Mouse (Mus musculus): Measurements from ENCODE around the gene Phf1. TPM values are rescaled to one million over a fixed set of nuclear protein-coding genes. Genes with fewer than 3 reads are reported as not detected.
"Not testable (repeated sequence)": the region's sequence is repeated elsewhere in the genome, so short reads cannot be mapped to it uniquely, and the experiment has no call there.

Phf1 gene
- total RNA-seq (2021) (10 to 100 TPM; 35.2 to 36.4 TPM), polyA plus RNA-seq (2012; rRNA removed) (202 and 271 TPM in 2 replicates)
- long read RNA-seq, transcript Phf1-201 (15 exons, 2,522 nt) = major isoform, 7 of 24 reads
- long read RNA-seq, partial matches to known transcripts = 3 of 24 reads
- long read RNA-seq, other reads (novel, unspliced or antisense) = 13 of 24 reads

DNA sequence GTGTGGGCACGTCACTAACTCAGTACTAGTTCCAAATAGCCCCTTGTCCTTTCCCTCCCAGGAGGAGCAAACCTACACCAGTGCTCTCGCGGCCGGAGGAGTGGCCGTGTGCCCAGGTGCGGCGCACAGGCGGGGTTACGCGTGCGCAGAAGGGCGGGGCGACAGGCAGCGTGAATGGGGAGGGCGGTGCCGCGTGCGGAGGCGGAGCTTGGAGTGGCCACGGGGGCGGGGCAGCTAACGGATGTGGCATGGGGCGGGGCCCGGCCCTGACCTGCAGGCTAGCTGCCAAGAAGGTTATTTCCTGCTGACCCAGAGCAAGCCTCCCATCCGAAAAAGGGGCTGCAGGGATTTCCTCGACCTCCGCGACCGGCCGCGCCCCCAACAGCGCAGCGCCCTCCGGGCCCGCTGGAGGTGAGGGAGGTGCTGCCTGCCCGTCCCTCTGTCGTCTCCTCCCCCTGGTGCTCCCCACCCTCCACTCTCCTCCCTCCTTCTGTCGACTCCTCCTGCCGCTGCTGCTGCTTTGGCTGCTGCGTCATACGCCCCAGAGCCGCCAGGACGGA is at the start of gene Phf1:
Phf1 (plus strand) TSS at position 214 of the 560 bp plus-strand sequence.
- DNase-seq = peak; percentile 98

DNA sequence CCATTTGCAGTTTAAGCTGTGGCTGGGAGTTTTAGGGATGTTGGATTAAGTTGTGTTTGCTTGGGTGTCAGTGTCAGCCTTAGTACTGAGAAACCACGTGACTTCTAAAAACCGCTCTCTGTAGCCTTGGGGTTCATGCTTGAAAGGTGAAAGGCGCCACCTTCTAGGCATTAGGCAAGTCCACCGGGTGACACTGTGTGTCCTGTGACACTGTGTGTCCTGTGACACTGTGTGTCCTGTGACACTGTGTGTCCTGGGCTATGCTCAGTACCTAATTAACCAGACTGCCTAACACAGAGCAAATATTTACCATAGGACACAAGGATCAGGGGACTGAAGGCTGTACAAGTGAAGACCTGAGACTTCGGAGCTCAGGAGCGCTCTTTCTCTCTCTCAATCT is 49.3 kb upstream of the Phf1 start:
- DNase-seq = no peak

DNA sequence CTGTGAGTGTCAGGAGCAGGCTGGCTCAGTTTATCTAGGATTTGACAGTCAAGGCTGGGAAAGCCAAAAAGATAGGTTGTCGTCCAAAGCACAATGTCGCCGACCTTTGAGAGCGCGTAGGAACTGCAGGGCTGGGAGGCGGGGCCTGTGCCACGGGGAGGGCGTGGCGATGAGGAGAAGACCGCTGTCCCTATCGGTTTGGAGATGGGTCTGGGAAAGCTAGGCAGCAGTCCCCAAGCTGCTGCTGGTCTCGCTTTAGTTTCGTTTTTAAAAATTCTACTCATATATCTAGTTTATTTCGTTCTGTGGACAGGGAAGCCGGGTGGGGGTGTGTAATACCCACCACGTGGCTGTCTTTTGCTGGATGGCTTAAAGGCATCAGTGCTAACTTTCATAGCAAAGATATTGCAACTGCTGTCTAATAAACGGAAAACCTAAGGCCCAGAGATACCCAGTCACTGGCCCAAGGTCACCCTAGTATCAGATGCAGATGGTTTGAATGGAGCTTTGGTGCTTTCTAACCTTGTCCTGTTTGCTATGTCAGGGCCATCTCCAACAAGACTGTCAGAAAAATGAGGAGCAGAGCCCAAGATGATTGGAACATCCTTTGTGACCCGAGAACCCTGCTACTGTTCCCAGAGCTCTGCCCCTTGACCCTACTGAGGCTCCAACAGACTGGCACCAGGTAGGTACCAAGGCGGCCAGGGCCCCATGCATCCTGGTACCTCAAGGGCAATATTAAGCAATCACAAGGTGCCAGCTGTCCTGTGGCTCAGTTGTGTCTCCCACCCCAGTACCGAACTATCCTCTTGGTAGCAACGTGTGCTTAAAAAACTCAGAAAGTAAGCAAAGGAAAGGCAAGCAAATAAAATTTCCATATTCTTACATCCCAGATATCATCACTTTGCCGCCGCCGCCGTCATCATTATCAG is 47.6 kb upstream of the Phf1 start:
- peak; percentile 93 for DNase-seq

DNA sequence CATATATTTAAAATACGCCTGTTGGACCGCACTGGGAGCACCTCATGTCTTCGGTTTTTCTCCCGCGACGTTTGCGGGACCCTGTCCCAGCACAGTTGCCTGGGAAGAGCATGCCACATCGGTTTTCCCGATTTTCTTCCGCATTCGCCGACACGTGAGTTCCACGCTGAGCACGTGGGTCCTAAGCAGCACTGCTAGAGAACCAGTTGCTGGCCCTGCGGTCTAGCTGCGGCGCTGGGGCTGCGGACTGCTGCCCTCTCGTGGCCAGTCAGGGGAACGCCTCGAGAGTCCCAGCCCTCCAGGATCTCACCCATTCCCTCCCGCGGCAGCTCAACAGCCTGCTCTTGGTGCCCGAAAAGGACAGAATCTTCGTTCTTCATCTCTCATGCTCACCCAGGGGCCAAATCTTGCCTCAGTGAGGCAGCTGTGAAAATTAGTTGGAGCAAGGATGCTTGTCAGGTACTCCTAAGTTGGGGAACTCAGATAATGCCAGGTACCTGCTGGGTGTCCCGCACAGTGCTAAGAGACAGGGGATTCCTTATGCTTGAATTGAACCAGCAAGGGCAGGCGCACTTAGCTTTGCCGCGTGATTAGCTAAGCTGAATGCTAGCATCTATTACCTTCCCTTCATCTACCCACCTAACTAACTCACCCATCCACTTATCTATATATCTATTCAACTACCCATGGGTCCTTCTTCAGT is 46.7 kb upstream of the Phf1 start:
- DNase-seq = peak; percentile 91

DNA sequence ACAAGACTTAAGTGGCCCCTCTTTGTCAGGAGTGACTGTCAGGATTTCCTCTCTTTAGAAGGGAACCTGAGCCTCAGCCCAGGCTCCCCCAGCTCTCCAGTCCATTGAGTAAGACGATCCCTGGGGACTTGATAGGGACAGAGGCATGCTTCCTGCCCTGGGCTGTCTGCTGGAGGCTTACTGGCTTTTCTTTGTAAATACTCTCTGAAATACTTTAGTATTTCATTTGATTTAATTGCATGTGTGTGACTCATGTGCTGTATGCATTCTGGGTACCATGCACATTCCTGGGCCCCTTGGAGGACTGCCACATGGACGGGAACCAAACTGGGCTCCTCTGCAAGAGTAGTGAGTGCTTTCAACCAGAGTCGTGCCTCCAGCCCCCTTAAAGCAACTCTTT is 44.9 kb upstream of the Phf1 start:
- no peak for DNase-seq

DNA sequence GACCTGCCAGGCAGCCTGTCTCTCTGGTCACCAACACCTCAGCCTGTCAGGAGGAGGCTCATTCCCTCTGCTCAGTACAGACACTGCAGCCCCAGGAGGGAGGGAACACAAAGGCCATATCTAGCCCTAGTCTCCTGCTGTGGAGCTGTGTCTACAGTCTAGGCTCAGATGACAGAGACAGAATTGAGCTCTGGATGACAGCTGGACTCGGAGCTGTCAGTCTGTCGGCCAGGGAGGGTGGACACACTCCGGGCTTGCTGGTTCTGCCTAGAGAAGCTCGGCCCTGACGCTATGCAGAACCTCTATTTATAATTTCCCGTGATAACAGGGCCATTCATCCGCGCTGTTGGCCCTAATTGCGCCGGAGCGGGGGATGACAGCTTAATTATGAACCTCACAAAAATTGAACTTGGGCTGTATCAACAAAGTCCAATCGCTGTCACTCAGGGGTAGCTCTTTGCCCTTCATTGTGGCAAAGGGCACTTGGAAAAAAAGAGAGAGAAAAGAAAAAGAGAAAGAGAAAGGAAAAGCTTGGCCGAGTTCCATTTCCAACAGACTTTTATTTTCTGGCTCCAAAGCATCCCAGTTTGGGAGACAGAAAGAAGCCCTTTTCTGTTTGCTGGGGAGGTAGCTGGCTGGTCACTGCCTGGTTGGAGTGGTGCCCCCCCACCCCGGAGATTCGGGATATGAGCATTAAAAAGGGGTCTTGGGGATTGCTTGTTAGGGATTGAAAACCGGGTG is 40.0 kb upstream of the Phf1 start:
- DNase-seq = no peak

DNA sequence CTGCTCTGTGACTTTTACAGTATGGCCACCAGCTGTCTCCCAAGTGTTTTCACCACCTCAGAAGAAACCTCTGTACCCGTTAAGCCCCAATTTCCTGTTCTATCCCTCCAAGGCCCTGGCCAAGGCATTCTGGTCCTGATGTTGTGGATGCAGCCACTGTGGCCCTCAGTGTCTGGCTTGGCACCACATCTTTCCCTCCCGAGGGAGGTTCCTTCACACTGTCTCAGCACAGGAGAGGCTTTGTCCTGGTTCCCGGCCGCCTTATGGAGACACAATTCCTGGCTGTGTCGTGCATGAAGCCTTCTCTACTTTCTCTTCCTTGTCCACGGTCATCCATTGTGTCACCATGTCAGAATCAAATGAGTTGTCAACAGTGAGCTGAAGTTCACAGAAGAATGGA is 39.4 kb upstream of the Phf1 start:
- DNase-seq = no peak

DNA sequence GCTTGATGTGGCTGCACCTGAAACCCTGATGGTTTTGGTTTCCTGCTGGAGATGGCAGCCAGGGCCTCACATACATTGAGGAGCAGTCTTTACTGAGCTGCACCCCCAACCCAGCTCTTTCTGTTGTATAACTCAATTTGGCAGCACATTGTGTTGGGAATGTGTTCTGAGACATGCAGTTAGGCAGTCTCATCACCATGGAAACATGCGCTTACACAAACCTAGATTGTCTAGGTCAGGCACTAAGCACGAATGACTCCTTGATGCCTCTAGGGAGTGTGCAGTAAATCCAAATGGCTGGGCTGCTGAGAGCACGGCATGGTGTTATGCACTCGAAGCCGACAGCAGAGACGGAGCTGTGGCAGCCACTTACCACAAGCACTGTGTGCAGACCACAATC is 38.5 kb upstream of the Phf1 start:
- DNase-seq = no peak

DNA sequence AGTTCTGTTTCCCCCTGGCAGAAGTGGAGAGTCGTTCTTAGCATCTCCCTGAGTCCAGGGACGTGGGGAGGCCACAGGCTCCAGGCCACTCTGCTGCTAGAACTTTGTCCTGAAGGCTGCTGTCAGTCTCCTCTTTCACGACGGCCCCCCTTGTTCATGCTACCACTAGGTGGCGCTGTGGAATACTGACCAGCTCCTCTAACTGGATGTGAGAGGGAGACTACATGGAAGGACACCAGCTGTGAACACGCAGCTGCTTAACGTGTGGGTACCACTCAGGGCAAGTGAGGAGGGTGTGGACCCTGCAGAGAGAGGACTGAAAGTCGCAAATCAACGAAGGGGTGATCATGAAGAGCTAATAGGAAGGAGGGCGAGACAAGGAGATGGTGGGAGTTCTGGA is 37.3 kb upstream of the Phf1 start:
- DNase-seq = peak; percentile 71

DNA sequence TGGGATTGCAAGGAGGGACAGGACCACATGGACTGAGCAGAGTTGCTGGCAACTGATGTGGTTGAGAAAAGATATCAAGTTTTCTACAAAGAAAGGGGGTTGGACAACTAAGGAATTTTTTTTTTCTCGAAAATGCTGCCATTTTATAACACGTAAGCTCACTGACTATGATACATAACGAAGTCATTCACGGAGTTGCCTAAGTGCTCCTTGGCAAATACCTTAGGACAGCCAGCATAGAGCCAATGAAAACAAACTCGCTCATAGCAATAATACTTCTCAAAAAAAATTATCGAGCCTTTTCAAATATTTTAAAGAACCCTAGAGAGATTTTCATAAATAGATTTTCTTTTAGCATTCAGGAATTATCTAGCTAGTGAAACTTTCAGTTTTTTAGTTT is 31.9 kb upstream of the Phf1 start:
- no peak for DNase-seq

DNA sequence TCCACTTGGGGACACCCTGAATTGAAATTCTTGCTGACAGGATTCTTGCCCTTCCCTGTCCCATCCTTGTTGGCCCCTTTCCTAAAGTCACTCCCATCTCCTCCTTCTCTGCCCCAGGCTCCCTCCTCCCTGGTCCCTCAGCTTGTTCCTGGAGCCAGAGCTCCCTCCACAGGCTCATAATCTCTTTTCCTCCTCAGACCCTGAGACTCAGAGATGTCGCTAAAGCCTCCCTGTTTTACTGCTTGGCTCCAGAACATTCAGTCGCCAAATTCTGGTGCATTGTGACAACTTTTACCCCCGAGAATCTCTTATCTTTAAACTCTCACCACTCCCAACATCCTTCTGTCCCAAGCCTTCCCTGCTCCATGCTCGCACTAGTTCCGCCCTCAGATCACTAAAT is 28.5 kb upstream of the Phf1 start:
- no peak for DNase-seq

DNA sequence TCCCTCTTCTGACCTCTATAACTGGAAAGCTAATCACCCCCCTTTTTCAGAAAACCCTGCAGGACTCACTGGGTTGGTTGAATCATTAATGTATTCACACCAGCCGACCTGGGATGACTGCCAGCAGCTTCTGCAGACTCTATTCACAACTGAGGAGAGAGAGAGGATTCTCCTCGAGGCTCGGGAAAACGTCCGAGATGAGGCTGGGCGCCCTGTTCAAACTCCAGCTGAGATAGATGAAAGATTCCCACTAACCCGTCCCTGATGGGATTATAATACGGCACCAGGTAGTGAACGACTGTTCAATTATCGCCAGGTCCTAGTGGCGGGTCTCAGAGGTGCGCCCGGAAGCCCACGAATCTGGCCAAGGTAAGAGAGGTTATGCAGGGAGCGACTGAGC is 25.3 kb upstream of the Phf1 start:
- DNase-seq = not testable (repeated sequence)

DNA sequence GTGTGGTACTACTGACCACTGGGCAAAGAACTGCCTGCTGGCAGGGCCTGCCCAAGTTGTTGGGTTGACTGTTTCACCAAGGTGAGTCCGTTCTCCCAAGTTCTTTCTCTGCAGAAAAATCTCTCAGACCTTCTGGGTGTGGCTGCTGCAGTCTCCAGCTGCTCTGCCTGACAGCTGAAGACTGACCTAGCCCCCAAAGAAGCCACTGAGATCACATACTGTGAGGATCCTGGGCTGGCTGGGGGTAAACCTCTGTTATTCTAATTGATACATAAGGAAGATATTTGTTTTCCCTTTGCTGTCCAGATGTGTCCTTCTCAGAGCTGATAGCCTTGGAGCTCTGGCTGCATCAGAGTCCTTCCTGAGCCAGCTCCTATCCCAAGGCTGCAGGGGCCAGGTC is 17.6 kb upstream of the Phf1 start:
- no peak for DNase-seq

DNA sequence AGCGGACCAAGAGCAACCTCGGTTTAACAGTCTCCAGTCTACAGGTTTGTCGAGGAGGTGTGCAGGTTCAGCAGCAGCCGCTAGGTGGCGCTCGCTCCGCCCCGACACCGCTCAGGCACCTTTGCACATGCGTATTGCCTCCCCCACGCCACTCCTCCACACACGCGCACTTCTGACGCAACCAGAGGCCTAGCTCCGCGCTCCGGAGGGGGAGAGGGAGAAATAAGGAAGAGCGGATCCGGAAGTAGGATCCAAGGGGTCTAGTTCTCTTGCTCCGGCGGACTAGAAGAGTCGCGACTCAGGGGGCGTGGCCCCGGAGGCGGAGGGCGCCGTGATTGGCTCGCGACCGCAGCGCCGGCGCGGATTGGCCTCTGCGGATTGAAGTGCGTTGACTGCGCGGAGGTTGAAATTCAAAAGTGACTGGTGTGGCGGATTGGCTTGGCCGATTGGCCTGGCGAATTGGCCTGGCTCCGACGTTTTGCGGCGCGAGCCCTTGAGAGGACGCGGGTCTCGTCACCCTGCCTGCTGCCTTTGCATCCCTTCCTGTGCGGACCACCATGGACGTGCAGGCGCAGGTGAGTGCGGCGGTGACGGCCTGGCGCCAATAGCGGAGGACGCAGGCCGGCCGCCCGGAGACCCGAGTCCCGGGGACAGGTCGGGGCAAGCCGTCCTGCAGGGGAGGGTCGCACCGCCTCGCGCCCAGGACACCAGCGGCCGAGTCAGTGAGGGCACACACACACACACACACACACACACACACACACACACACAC is 16.0 kb upstream of the Phf1 start, which contains the start of gene Kifc5b:
Kifc5b (plus strand) TSS at position 381 of the 772 bp plus-strand sequence.
- DNase-seq = peak; percentile 99

DNA sequence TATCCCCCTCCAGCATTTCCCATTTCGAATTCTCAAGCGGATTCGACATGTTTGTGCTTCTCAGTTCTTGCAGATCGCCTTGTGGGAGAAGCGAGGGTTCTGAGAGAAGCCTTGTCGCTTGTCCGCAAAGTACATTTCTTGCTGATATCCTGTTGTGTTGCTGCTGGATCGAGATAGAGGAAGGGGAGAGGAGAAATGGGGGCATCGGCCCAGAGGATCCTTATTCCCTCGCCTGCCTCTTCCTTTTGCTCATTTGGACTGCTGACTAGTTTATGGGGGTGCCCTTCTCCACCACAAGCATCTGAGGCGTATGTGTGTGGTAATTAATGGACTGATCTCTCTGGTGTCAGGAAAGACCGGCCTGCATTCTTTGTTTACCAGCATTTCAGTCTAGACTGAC is 15.3 kb upstream of the Phf1 start:
- not testable (repeated sequence) for DNase-seq

DNA sequence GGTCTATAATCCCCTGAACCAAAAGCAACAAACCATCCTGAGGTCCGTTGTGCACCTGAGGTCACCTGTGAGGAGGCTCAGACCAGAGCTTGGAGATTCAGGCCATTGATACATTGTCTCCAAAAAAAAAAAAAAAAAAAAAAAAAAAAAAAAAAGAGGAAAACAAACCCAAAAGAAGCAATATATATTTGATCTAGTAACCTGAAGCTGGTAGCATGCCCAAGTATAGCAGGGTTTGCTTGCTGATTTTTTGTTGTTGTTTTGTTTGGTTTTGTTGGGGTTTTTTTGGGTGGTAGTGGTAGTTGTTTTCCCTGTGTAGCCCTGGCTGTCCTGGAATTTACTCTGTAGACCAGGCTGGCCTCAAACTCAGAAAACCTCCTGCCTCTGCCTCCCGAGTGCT is 14.5 kb upstream of the Phf1 start:
- DNase-seq = no peak

DNA sequence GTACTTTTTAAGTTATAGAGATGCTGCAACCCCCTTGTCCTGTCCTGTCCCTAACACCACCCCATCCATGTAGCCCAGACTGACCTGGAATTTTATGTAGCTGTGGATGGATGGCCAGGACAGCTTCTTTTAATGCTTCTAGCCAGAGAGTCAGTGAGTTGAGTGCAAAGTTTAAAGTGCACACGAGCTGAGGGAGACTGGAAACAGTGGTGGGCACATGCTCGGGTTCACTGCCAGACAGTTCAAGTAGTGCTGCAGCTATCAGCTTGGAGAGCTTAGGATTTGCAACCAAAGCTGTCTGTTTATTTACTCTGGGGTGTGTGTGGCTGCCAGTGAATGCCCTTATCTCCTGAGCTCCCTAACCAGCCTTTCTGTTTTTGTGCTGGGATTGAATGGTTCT is 13.3 kb upstream of the Phf1 start:
- not testable (repeated sequence) for DNase-seq

DNA sequence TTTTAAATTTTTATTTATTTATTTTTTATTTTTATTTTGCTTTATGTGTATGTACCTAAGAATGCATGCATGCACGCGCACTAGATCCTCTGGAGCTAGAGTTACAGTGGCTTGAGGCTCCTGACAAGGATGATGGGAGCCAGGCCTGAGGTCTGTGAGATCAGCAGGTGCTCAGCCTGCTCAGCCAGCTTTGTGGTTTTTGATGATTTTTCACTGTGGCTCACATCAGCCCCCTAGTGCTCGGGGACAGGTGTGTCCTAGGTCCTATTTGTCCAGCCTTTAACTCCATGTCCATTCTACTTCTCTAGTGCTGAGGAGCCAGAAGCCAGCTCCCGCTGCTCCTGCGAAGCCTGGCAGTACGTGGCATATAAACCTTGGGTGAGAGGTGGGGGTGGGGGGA is 10.5 kb upstream of the Phf1 start:
- not testable (repeated sequence) for DNase-seq

DNA sequence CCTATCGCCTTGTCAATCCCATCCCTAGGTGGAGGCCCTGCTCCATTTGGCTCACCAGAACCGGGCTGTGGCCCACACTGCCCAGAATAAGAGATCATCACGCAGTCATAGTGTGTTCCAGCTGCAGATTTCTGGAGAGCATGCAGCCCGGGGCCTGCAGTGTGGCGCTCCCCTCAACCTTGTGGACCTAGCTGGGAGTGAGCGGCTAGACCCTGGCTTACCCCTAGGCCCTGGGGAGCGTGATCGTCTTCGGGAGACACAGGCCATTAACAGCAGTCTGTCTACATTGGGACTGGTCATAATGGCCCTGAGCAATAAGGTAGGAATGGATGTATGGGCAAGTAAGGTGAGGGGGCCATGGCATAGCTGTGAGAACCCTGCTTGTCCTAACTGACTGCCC is 7.4 kb upstream of the Phf1 start:
- not testable (repeated sequence) for DNase-seq

DNA sequence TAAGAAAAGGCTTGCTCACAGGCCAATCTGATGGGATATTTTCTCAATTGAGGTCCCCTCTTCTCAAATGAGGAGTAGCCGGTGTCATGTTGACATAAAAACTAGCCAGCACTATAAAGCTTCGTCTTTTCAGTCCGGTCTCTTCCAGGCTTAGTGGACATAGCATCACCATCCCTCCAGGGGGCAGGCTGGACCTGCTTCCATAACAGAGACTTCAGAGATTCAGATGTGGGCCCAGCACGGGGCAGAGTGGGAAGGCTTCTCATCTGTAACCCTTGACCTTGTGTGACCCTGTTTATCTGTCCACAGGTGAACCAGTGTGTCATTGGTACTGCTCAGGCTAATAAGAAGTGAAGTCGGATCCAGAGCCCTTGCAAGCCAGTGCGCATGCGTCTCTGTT is 1.1 kb upstream of the Phf1 start:
- DNase-seq = peak; percentile 61

DNA sequence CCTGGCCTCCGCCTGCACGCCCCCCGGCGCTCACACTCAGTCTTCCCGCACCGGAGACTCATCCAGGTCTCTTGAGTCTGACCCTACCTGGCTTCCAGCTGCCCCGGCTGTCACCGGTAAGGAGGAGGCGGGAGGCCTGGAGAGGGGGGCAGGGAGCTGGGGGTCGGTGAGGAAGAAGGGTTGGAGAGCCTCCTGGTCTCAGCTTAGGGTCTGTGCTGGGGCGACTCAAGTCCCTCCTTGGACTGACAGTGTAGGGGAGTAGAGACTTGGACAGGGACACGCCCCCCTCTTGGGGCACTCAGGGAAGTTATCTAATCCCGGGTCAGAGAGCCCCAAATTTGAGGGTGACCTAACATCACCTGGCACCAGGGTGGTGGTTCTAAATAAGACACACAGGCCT is 567 bp downstream of the Phf1 start:
- DNase-seq = no peak
